Mouse (Mus musculus): Measurements from ENCODE around the gene Vps52.
A peak's percentile ranks its signal among the peaks of the same experiment; 100 is the strongest.
"Not testable (repeated sequence)": the region's sequence is repeated elsewhere in the genome, so short reads cannot be mapped to it uniquely, and the experiment has no call there.

Vps52 gene

GRCm38 (mm10) chr17:33943454-33943853, 12.2 kb upstream of the Vps52 start:
- DNase-seq (ENCODE audit: low spot score) = no peak

GRCm38 (mm10) chr17:33947430-33948089, 8.1 kb upstream of the Vps52 start:
- no peak for DNase-seq (ENCODE audit: low spot score)

- DNase-seq (ENCODE audit: low spot score) = no peak
Observed at GRCm38 (mm10) chr17:33948090-33948904, 7.3 kb upstream of the Vps52 start.

GRCm38 (mm10) chr17:33948905-33949537, 6.6 kb upstream of the Vps52 start:
- no peak for DNase-seq (ENCODE audit: low spot score)

- no peak for DNase-seq (ENCODE audit: low spot score)
Observed at GRCm38 (mm10) chr17:33950131-33950625, 5.4 kb upstream of the Vps52 start.

GRCm38 (mm10) chr17:33951021-33951946, 4.3 kb upstream of the Vps52 start, which contains the start of gene B3galt4:
TSS of gene B3galt4 (minus strand) at chr17:33951488.
- DNase-seq (ENCODE audit: low spot score) = peak; percentile 92

GRCm38 (mm10) chr17:33952015-33952414, 3.6 kb upstream of the Vps52 start:
- not testable (repeated sequence) for DNase-seq (ENCODE audit: low spot score)

GRCm38 (mm10) chr17:33952879-33953278, 2.7 kb upstream of the Vps52 start:
- DNase-seq (ENCODE audit: low spot score) = no peak

- no peak for DNase-seq (ENCODE audit: low spot score)
Observed at GRCm38 (mm10) chr17:33953310-33953709, 2.3 kb upstream of the Vps52 start.

GRCm38 (mm10) chr17:33953961-33954565, 1.5 kb upstream of the Vps52 start:
- DNase-seq (ENCODE audit: low spot score) = no peak

- DNase-seq (ENCODE audit: low spot score) = no peak
Observed at GRCm38 (mm10) chr17:33954646-33955554, 712 bp upstream of the Vps52 start.

GRCm38 (mm10) chr17:33956336-33956735, 724 bp downstream of the Vps52 start:
- DNase-seq (ENCODE audit: low spot score) = no peak

- no peak for DNase-seq (ENCODE audit: low spot score)
Observed at GRCm38 (mm10) chr17:33957493-33957892, 1.9 kb downstream of the Vps52 start.

GRCm38 (mm10) chr17:33958451-33958850, 2.8 kb downstream of the Vps52 start:
- no peak for DNase-seq (ENCODE audit: low spot score)

GRCm38 (mm10) chr17:33959135-33959534, 3.5 kb downstream of the Vps52 start:
- DNase-seq (ENCODE audit: low spot score) = no peak

- DNase-seq (ENCODE audit: low spot score) = no peak
Observed at GRCm38 (mm10) chr17:33959948-33960347, 4.3 kb downstream of the Vps52 start.

GRCm38 (mm10) chr17:33962876-33963275, 7.3 kb downstream of the Vps52 start:
- DNase-seq (ENCODE audit: low spot score) = no peak

- no peak for DNase-seq (ENCODE audit: low spot score)
Observed at GRCm38 (mm10) chr17:33965082-33965845, 9.7 kb downstream of the Vps52 start.

GRCm38 (mm10) chr17:33965846-33966550, 10.4 kb downstream of the Vps52 start:
- no peak for DNase-seq (ENCODE audit: low spot score)

Measured in embryo, embryonic 10.5 days (tissue).